Mouse (Mus musculus): Measurements from ENCODE around the gene Sspo.

DNA sequence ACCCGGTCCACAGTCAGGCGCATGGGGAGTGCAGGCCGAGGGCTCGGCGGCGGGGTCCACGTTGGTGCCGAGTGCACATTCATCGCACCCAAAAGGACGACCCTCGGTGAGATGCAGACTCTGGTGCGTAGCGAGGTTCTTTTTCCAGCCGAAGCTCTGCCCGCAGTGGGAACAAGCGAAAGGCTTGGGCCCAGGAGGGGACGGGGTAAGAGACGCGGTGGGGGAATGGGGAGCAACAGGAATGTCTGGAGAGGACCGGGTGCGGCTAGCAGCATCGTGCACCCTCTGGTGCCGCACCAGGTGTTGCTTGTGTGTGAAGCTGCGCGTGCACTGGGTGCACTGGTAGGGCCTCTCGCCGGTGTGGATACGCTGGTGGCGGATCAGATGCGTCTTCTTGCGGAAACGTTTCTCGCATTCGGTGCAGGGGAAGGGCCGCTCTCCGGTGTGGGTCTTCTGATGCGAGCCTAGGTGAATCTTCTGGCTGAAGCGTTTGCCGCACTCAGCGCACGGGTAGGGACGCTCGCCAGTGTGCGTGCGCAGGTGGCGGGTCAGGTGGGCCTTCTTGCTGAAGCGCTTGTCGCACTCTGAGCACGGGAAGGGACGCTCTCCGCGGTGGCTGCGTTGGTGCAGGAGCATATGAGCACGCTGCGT lies 9.4 kb upstream of the Sspo start:
- TF ChIP-seq POLR2A (IDR thresholded peaks at IDR 0.05; ENCODE audit: low read depth, low read length) (no peak), CTCF (conservative IDR thresholded peaks at IDR 0.05 in 1 of 2, IDR thresholded peaks at IDR 0.05 in 1 of 2; ENCODE audit: low read depth in 2 of 2, low read length in 2 of 2) (no peak), RAD21 (IDR thresholded peaks at IDR 0.05; ENCODE audit: low read depth, low read length) (no peak), BHLHE40 (IDR thresholded peaks at IDR 0.05; ENCODE audit: low read depth, low read length) (no peak), ZNF384 (IDR thresholded peaks at IDR 0.05; ENCODE audit: low read depth, low read length) (no peak), HCFC1 (IDR thresholded peaks at IDR 0.05; ENCODE audit: low read depth, low read length) (no peak), TBP (conservative IDR thresholded peaks at IDR 0.05; ENCODE audit: low read depth, low read length) (no peak), CHD2 (IDR thresholded peaks at IDR 0.05; ENCODE audit: low read length) (no peak), MAFK (IDR thresholded peaks at IDR 0.05; ENCODE audit: insufficient replicate concordance, low read length) (no peak), MXI1 (IDR thresholded peaks at IDR 0.05; ENCODE audit: low read depth, low read length) (no peak), ETS1 (conservative IDR thresholded peaks at IDR 0.05; ENCODE audit: low read depth, low read length) (no peak), MEF2A (IDR thresholded peaks at IDR 0.05; ENCODE audit: borderline replicate concordance, low read depth, low read length) (no peak)

Measured in CH12.LX (cell line).